Mouse (Mus musculus) E14TG2a.4 (cell line): ENCODE results near the gene Luzp1.

Experiments used
- CTCF ChIP-seq: conservative IDR thresholded peaks from 2 replicates; pipeline ENCODE4 v1.5.1; 2014; ENCODE audit warnings: low read length
- NANOG ChIP-seq: IDR thresholded peaks from 2 replicates; pipeline ENCODE4 v1.6.1; 2014; ENCODE audit warnings: borderline replicate concordance, low read length, mixed read lengths
- POU5F1 ChIP-seq: IDR thresholded peaks from 2 replicates; pipeline ENCODE4 v1.6.1; 2014; ENCODE audit warnings: low read length, borderline replicate concordance

- TF ChIP-seq CTCF (no peak), NANOG (no peak), POU5F1 (no peak)
Observed at GRCm38 (mm10) chr4:136495993-136496392, 26.4 kb downstream of the Luzp1 start.
